Comparison of ENCODE assay signal across 8 mouse cellular contexts in genomic region chrX:13071776-13072460, GRCm38 (mm10). TPM values are rescaled to one million over a fixed set of nuclear protein-coding genes. Genes with fewer than 3 reads are reported as not detected.
DNase-seq lines count a peak whose midpoint lies in the region; ATAC-seq and TF ChIP-seq lines count a peak whose summit lies in the region.

No protein-coding gene starts in this region.

- 22% methylated on average over 40 of the region's 67 CpGs for WGBS in forebrain, embryonic 16.5 days
- WGBS in lung, embryonic 14.5 days: 13% methylated on average over 45 of the region's 67 CpGs
- under 1% methylated on average over 38 of the region's 67 CpGs for WGBS in thymus, adult 2 months

- H3K4me3 ChIP-seq in ES-Bruce4 (ENCODE audit: low read depth, low read length): peak overlapping the region; percentile 90
- H3K4me3 ChIP-seq in forebrain, embryonic 16.5 days (replicated peaks; ENCODE audit: low read length): peak overlapping the region; percentile 76
- H3K4me3 ChIP-seq in lung, embryonic 14.5 days (ENCODE audit: low read depth, low read length): peak overlapping the region; percentile 65
- peak overlapping the region; percentile 89 for H3K4me3 ChIP-seq in thymus, adult 2 months (ENCODE audit: control insufficient read depth, insufficient read depth, low read length)

- H3K4me2 ChIP-seq in forebrain, embryonic 16.5 days (ENCODE audit: low read length): no peak overlapping the region; the same call in 1 of the 2 replicates
- peak overlapping the region; percentile 61; the same call in 1 of the 2 replicates for H3K4me2 ChIP-seq in lung, embryonic 14.5 days

- H3K9ac ChIP-seq in ES-Bruce4 (ENCODE audit: low read depth, poor library complexity, severe bottlenecking): peak overlapping the region; percentile 87
- peak overlapping the region; percentile 78 for H3K9ac ChIP-seq in forebrain, embryonic 16.5 days (replicated peaks; ENCODE audit: low read depth, low read length)
- H3K9ac ChIP-seq in lung, embryonic 14.5 days: peak overlapping the region; percentile 74

- peak overlapping the region; percentile 57 for H3K27ac ChIP-seq in ES-Bruce4 (ENCODE audit: insufficient read depth, low read length)
- peak overlapping the region; percentile 93 for H3K27ac ChIP-seq in forebrain, embryonic 16.5 days (ENCODE audit: low read length)
- peak overlapping the region; percentile 93 for H3K27ac ChIP-seq in lung, embryonic 14.5 days (ENCODE audit: low read depth)
- peak overlapping the region; percentile 88 for H3K27ac ChIP-seq in thymus, adult 2 months (ENCODE audit: control insufficient read depth, insufficient read depth, low read length)

- TF ChIP-seq CTCF in ES-Bruce4 (IDR thresholded peaks at IDR 0.05; ENCODE audit: low read depth, low read length): no peak
- no peak for TF ChIP-seq CTCF in lung, embryonic 14.5 days (IDR thresholded peaks at IDR 0.05; ENCODE audit: low read depth)
- no peak for TF ChIP-seq CTCF in thymus, adult 2 months (IDR thresholded peaks at IDR 0.05; ENCODE audit: borderline replicate concordance, control insufficient read depth, extremely low read depth, insufficient read depth, low read length, poor library complexity)

- no peaks in the 10 kb centered on the region for H3K9me3 ChIP-seq in ES-Bruce4 (replicated peaks; ENCODE audit: control insufficient read depth, insufficient read depth, low read length, poor library complexity, severe bottlenecking)
- no peaks in the 10 kb centered on the region for H3K9me3 ChIP-seq in forebrain, embryonic 16.5 days (ENCODE audit: control insufficient read depth, low read length)
- H3K9me3 ChIP-seq in lung, embryonic 14.5 days (ENCODE audit: low read depth, low read length): no peaks in the 10 kb centered on the region

- peaks cover 3% of the 10 kb centered on the region for H3K36me3 ChIP-seq in ES-Bruce4 (ENCODE audit: control insufficient read depth, insufficient read depth, low read length, poor library complexity, severe bottlenecking)
- H3K36me3 ChIP-seq in forebrain, embryonic 16.5 days (ENCODE audit: control insufficient read depth, insufficient read depth): no peaks in the 10 kb centered on the region
- H3K36me3 ChIP-seq in lung, embryonic 14.5 days (ENCODE audit: insufficient read depth): no peaks in the 10 kb centered on the region
- no peaks in the 10 kb centered on the region for H3K36me3 ChIP-seq in thymus, adult 2 months (ENCODE audit: control insufficient read depth, insufficient read depth, low read length)

- TF ChIP-seq POLR2A in ES-Bruce4 (IDR thresholded peaks at IDR 0.05; ENCODE audit: insufficient read depth, low read length): no peak
- TF ChIP-seq POLR2A in thymus, adult 2 months (IDR thresholded peaks at IDR 0.05; ENCODE audit: control insufficient read depth, extremely low read depth, insufficient read depth, low read length, poor library complexity): peak; percentile 55; the same call in 1 of the 2 replicates

- H3K4me1 ChIP-seq in ES-Bruce4 (ENCODE audit: control insufficient read depth, insufficient read depth, low read length): no peaks in the 10 kb centered on the region
- H3K4me1 ChIP-seq in forebrain, embryonic 16.5 days (replicated peaks; ENCODE audit: control insufficient read depth, insufficient read depth, low read length): peaks cover 6% of the 10 kb centered on the region
- H3K4me1 ChIP-seq in lung, embryonic 14.5 days (ENCODE audit: insufficient read depth): no peaks in the 10 kb centered on the region
- 0 out of 2 replicates have a peak, but pooled peaks cover 2% of the 10 kb centered on the region for H3K4me1 ChIP-seq in thymus, adult 2 months (replicated peaks; ENCODE audit: control insufficient read depth, insufficient read depth, low read length)

- ATAC-seq in cerebellum, adult (ENCODE audit: insufficient number of reproducible peaks, low FRiP score, low TSS enrichment): peak; percentile 45
- peak; percentile 31 for ATAC-seq in forebrain, embryonic 16.5 days
- peak; percentile 61 for ATAC-seq in lung, embryonic 14.5 days (ENCODE audit: insufficient read depth)
- peak; percentile 73 for ATAC-seq in neutrophil, adult 5-6 weeks (ENCODE audit: extremely low read depth, insufficient number of reproducible peaks, low FRiP score, poor library complexity, severe bottlenecking)

- DNase-seq in heart, postnatal 36 days: peak; percentile 61 to 73
- DNase-seq in layer of hippocampus, adult 8-10 months (ENCODE audit: low spot score in 2 of 2): peak; percentile 43 to 47
- DNase-seq in lung, embryonic 14.5 days: peak; percentile 64
- peak; percentile 64 for DNase-seq in thymus, adult 2 months

- no peaks in the 10 kb centered on the region for H3K27me3 ChIP-seq in ES-Bruce4 (ENCODE audit: control insufficient read depth, insufficient read depth, low read length, poor library complexity, severe bottlenecking)
- no peaks in the 10 kb centered on the region for H3K27me3 ChIP-seq in forebrain, embryonic 16.5 days (replicated peaks; ENCODE audit: control insufficient read depth, insufficient read depth, low read length)
- H3K27me3 ChIP-seq in lung, embryonic 14.5 days (ENCODE audit: insufficient read depth, low read length): peaks cover 7% of the 10 kb centered on the region; the same call in 1 of the 2 replicates
- no peaks in the 10 kb centered on the region for H3K27me3 ChIP-seq in thymus, adult 2 months (ENCODE audit: control insufficient read depth, insufficient read depth, low read length)

- TF ChIP-seq EP300 in ES-Bruce4 (IDR thresholded peaks at IDR 0.05; ENCODE audit: insufficient read depth, low read depth, low read length): no peak

- intact Hi-C loops in heart, postnatal 36 days (cut with DNase I): loop anchor here (10.0 kb wide), 1 partner anchor 397 kb away; the partner anchor contains the start of gene 1810030O07Rik

RNA-seq across cellular contexts. Expression of gene Usp9x, which starts 0.6 kb away (rescaled TPM):
- 335 and 375 TPM in 2 replicates for polyA plus RNA-seq in ES-Bruce4 (2011; ENCODE audit: insufficient read depth, insufficient read length, low read depth, missing spikeins)
- 43.0 and 52.3 TPM in 2 replicates for polyA plus RNA-seq in forebrain, embryonic 16.5 days (2015; fragmentation: Nextera tagmentation; extraction: Ambion mirVana)
- total RNA-seq in heart, postnatal 36 days (2021): 100 to 1,000 TPM; 153 to 174 TPM
- total RNA-seq in layer of hippocampus, adult 8-10 months (2022): 100 to 1,000 TPM; 212 to 255 (median 232) TPM
- 54.9 and 57.6 TPM in 2 replicates for polyA plus RNA-seq in lung, embryonic 14.5 days (2014; fragmentation: Nextera tagmentation; extraction: Ambion mirVana)
- 130 and 134 TPM in 2 replicates for total RNA-seq in neutrophil, adult 5-6 weeks (2017)
- polyA plus RNA-seq in thymus, adult 2 months (2012; rRNA removed): 14.4 and 16.2 TPM in 2 replicates

Comparison
In these comparisons a context has a peak if more than half of its experiments do, and no peak if none do; other contexts are left out.
1. Peak in every context shown above with its lines: DNase-seq, ATAC-seq, H3K4me3 ChIP-seq and H3K27ac ChIP-seq.